Mouse (Mus musculus): ENCODE results near the gene Chst8. TPM values are rescaled to one million over a fixed set of nuclear protein-coding genes. Genes with fewer than 3 reads are reported as not detected.

The Chst8 gene
- total RNA-seq, 1 experiment, result 2.7 TPM

GRCm38 (mm10) chr7:34643329-34643728 is 169.2 kb downstream of the Chst8 start:
- in situ Hi-C loops (cut with MboI; ENCODE audit: low sequenced_read_pairs in 2 of 2, unreplicated experiment in 2 of 2), result no loop called here
- Histone ChIP-seq H3K4me1 (ENCODE audit: control insufficient read depth in 2 of 2, insufficient read depth in 2 of 2, low read length in 2 of 2, poor library complexity in 1 of 2) (peaks cover 8 to 39% of the 10 kb centered on the region in 2 experiments; a peak in 2 of 4 replicates), H3K9me3 (ENCODE audit: control insufficient read depth, insufficient read depth, low read depth, low read length) (no peaks in the 10 kb centered on the region)

GRCm38 (mm10) chr7:34641968-34642367 is 170.5 kb downstream of the Chst8 start:
- H3K4me3 ChIP-seq (ENCODE audit: insufficient read depth in 1 of 2, low read depth in 1 of 2, low read length in 2 of 2, poor library complexity in 1 of 2, severe bottlenecking in 1 of 2), result no peak overlapping the region
- no peaks in the 10 kb centered on the region for H3K9me3 ChIP-seq (ENCODE audit: control insufficient read depth, insufficient read depth, low read depth, low read length)
- H3K36me3 ChIP-seq (ENCODE audit: control insufficient read depth, insufficient read depth, low read length, poor library complexity, severe bottlenecking), result peaks cover 45% of the 10 kb centered on the region
- H3K27ac ChIP-seq (ENCODE audit: insufficient read depth, low read depth, low read length, poor library complexity, severe bottlenecking), result no peak overlapping the region
- in situ Hi-C loops (cut with MboI; ENCODE audit: low sequenced_read_pairs in 2 of 2, unreplicated experiment in 2 of 2), result no loop called here
- DNase-seq (ENCODE audit: low read depth, low spot score), result no peak
- H3K9ac ChIP-seq (ENCODE audit: insufficient read depth, low read depth, low read length, poor library complexity, severe bottlenecking), result no peak overlapping the region
- peaks cover 8 to 47% of the 10 kb centered on the region in 2 experiments; a peak in 2 of 4 replicates for H3K4me1 ChIP-seq (ENCODE audit: control insufficient read depth in 2 of 2, insufficient read depth in 2 of 2, low read length in 2 of 2, poor library complexity in 1 of 2)
- TF ChIP-seq CHD2 (IDR thresholded peaks at IDR 0.05; ENCODE audit: low read depth, low read length) (no peak), HCFC1 (IDR thresholded peaks at IDR 0.05; ENCODE audit: borderline replicate concordance, insufficient read depth, low read length) (no peak), MAFK (IDR thresholded peaks at IDR 0.05; ENCODE audit: insufficient read depth, low read depth, low read length) (no peak), ZC3H11A (IDR thresholded peaks at IDR 0.05; ENCODE audit: borderline replicate concordance, low read depth, low read length) (no peak), ZNF384 (IDR thresholded peaks at IDR 0.05; ENCODE audit: low read depth, low read length) (no peak)

More at GRCm38 (mm10) chr7:34643329-34643728, 169.2 kb downstream of the Chst8 start:
- no peak for TF ChIP-seq MAFK (IDR thresholded peaks at IDR 0.05; ENCODE audit: insufficient read depth, low read depth, low read length)
- TF ChIP-seq ZNF384 (IDR thresholded peaks at IDR 0.05; ENCODE audit: low read depth, low read length), result no peak
- no peak for TF ChIP-seq HCFC1 (IDR thresholded peaks at IDR 0.05; ENCODE audit: borderline replicate concordance, insufficient read depth, low read length)
- no peak for TF ChIP-seq ZC3H11A (IDR thresholded peaks at IDR 0.05; ENCODE audit: borderline replicate concordance, low read depth, low read length)
- no peak for TF ChIP-seq CHD2 (IDR thresholded peaks at IDR 0.05; ENCODE audit: low read depth, low read length)
- Histone ChIP-seq H3K36me3 (ENCODE audit: control insufficient read depth, insufficient read depth, low read length, poor library complexity, severe bottlenecking) (peaks cover 57% of the 10 kb centered on the region), H3K4me3 (ENCODE audit: insufficient read depth in 1 of 2, low read depth in 1 of 2, low read length in 2 of 2, poor library complexity in 1 of 2, severe bottlenecking in 1 of 2) (no peak overlapping the region), H3K9ac (ENCODE audit: insufficient read depth, low read depth, low read length, poor library complexity, severe bottlenecking) (no peak overlapping the region), H3K27ac (ENCODE audit: insufficient read depth, low read depth, low read length, poor library complexity, severe bottlenecking) (no peak overlapping the region; the same call in 1 of the 2 replicates)
- no peak for DNase-seq (ENCODE audit: low read depth, low spot score)

GRCm38 (mm10) chr7:34639798-34640197 is 172.7 kb downstream of the Chst8 start:
- in situ Hi-C loops (cut with MboI; ENCODE audit: low sequenced_read_pairs in 2 of 2, unreplicated experiment in 2 of 2), result no loop called here
- H3K9ac ChIP-seq (ENCODE audit: insufficient read depth, low read depth, low read length, poor library complexity, severe bottlenecking), result no peak overlapping the region
- H3K4me1 ChIP-seq (ENCODE audit: control insufficient read depth in 2 of 2, insufficient read depth in 2 of 2, low read length in 2 of 2, poor library complexity in 1 of 2), result peaks cover 8 to 45% of the 10 kb centered on the region in 2 experiments; a peak in 2 of 4 replicates
- H3K9me3 ChIP-seq (ENCODE audit: control insufficient read depth, insufficient read depth, low read depth, low read length), result no peaks in the 10 kb centered on the region
- no peak overlapping the region for H3K4me3 ChIP-seq (ENCODE audit: insufficient read depth in 1 of 2, low read depth in 1 of 2, low read length in 2 of 2, poor library complexity in 1 of 2, severe bottlenecking in 1 of 2)
- TF ChIP-seq ZNF384 (IDR thresholded peaks at IDR 0.05; ENCODE audit: low read depth, low read length), result no peak
- no peak for TF ChIP-seq HCFC1 (IDR thresholded peaks at IDR 0.05; ENCODE audit: borderline replicate concordance, insufficient read depth, low read length)
- TF ChIP-seq ZC3H11A (IDR thresholded peaks at IDR 0.05; ENCODE audit: borderline replicate concordance, low read depth, low read length), result no peak
- TF ChIP-seq CHD2 (IDR thresholded peaks at IDR 0.05; ENCODE audit: low read depth, low read length), result no peak
- no peak for TF ChIP-seq MAFK (IDR thresholded peaks at IDR 0.05; ENCODE audit: insufficient read depth, low read depth, low read length)
- no peak for DNase-seq (ENCODE audit: low read depth, low spot score)
- H3K27ac ChIP-seq (ENCODE audit: insufficient read depth, low read depth, low read length, poor library complexity, severe bottlenecking), result no peak overlapping the region
- peaks cover 28% of the 10 kb centered on the region for H3K36me3 ChIP-seq (ENCODE audit: control insufficient read depth, insufficient read depth, low read length, poor library complexity, severe bottlenecking)

GRCm38 (mm10) chr7:34636661-34637060 is 175.8 kb downstream of the Chst8 start:
- in situ Hi-C loops (cut with MboI; ENCODE audit: low sequenced_read_pairs in 2 of 2, unreplicated experiment in 2 of 2), result no loop called here
- H3K27ac ChIP-seq (ENCODE audit: insufficient read depth, low read depth, low read length, poor library complexity, severe bottlenecking), result no peak overlapping the region
- no peak for DNase-seq (ENCODE audit: low read depth, low spot score)
- H3K36me3 ChIP-seq (ENCODE audit: control insufficient read depth, insufficient read depth, low read length, poor library complexity, severe bottlenecking), result peaks cover 14% of the 10 kb centered on the region
- no peaks in the 10 kb centered on the region for H3K9me3 ChIP-seq (ENCODE audit: control insufficient read depth, insufficient read depth, low read depth, low read length)
- no peak for TF ChIP-seq MAFK (IDR thresholded peaks at IDR 0.05; ENCODE audit: insufficient read depth, low read depth, low read length)
- TF ChIP-seq HCFC1 (IDR thresholded peaks at IDR 0.05; ENCODE audit: borderline replicate concordance, insufficient read depth, low read length), result no peak
- TF ChIP-seq ZC3H11A (IDR thresholded peaks at IDR 0.05; ENCODE audit: borderline replicate concordance, low read depth, low read length), result no peak
- TF ChIP-seq CHD2 (IDR thresholded peaks at IDR 0.05; ENCODE audit: low read depth, low read length), result no peak
- TF ChIP-seq ZNF384 (IDR thresholded peaks at IDR 0.05; ENCODE audit: low read depth, low read length), result no peak
- no peak overlapping the region for H3K9ac ChIP-seq (ENCODE audit: insufficient read depth, low read depth, low read length, poor library complexity, severe bottlenecking)
- H3K4me1 ChIP-seq (ENCODE audit: control insufficient read depth in 2 of 2, insufficient read depth in 2 of 2, low read length in 2 of 2, poor library complexity in 1 of 2), result peaks cover 6 to 30% of the 10 kb centered on the region in 2 experiments; a peak in 2 of 4 replicates
- no peak overlapping the region for H3K4me3 ChIP-seq (ENCODE audit: insufficient read depth in 1 of 2, low read depth in 1 of 2, low read length in 2 of 2, poor library complexity in 1 of 2, severe bottlenecking in 1 of 2)
